Mouse (Mus musculus) neural tube, embryonic 15.5 days (tissue): ENCODE data around the gene Galntl5. TPM values are rescaled to one million over a fixed set of nuclear protein-coding genes. Genes with fewer than 3 reads are reported as not detected.
"Not testable (repeated sequence)": the region's sequence is repeated elsewhere in the genome, so short reads cannot be mapped to it uniquely, and the experiment has no call there.

Experiments
- ATAC-seq: fragments of 200-750 bp; cut with Nextera tagmentation; 2 replicates; pipeline ENCODE4 v1.8.0; 2017; ENCODE audit warnings: mild to moderate bottlenecking, moderate TSS enrichment, moderate library complexity; ENCODE audit not compliant: low FRiP score
- H3K27ac ChIP-seq: fragments of 300-500 bp; sonication (generic); replicated peaks from 2 replicates; pipeline ENCODE4 v1.5.1; 2015; ENCODE audit warnings: mild to moderate bottlenecking, inconsistent platforms
- H3K27me3 ChIP-seq: fragments of 300-500 bp; sonication (generic); replicated peaks from 2 replicates; pipeline ENCODE4 v1.6.1; 2015; ENCODE audit warnings: inconsistent platforms
- H3K36me3 ChIP-seq: fragments of 300-500 bp; sonication (generic); 2 replicates; pipeline ENCODE4 v1.6.1; 2015; ENCODE audit warnings: inconsistent platforms
- H3K4me1 ChIP-seq: fragments of 300-500 bp; sonication (generic); 2 replicates; pipeline ENCODE4 v1.6.1; 2015; ENCODE audit warnings: inconsistent platforms
- H3K4me2 ChIP-seq: fragments of 300-500 bp; sonication (generic); 2 replicates; pipeline ENCODE4 v1.6.1; 2015; ENCODE audit warnings: inconsistent platforms, mild to moderate bottlenecking, moderate library complexity
- H3K4me3 ChIP-seq: fragments of 300-500 bp; sonication (generic); replicated peaks from 2 replicates; pipeline ENCODE4 v1.5.1; 2015; ENCODE audit warnings: mild to moderate bottlenecking, inconsistent platforms
- H3K9ac ChIP-seq: fragments of 300-500 bp; sonication (generic); replicated peaks from 2 replicates; pipeline ENCODE4 v1.6.1; 2015; ENCODE audit warnings: mild to moderate bottlenecking, inconsistent platforms
- H3K9me3 ChIP-seq: fragments of 300-500 bp; sonication (generic); replicated peaks from 2 replicates; pipeline ENCODE4 v1.6.1; 2016; ENCODE audit warnings: inconsistent platforms
- WGBS: fragments of 180-500 bp; shearing (Covaris S2); methylation state at CpG from one replicate; pipeline ENCODE4 v1.1.7; 2015; ENCODE audit warnings: mixed read lengths; 5-methylcytosine and 5-hydroxymethylcytosine counted together
- polyA plus RNA-seq: library from polyadenylated mRNA; unstranded; fragments of >200 nt; fragmentation: Nextera tagmentation; extraction: Ambion mirVana; gene quantifications from 2 replicates; pipeline ENCODE4 v1.2.1, GENCODE M21; 2015

Galntl5 gene
- polyA plus RNA-seq, 1 experiment from 2014 or later = not detected

DNA sequence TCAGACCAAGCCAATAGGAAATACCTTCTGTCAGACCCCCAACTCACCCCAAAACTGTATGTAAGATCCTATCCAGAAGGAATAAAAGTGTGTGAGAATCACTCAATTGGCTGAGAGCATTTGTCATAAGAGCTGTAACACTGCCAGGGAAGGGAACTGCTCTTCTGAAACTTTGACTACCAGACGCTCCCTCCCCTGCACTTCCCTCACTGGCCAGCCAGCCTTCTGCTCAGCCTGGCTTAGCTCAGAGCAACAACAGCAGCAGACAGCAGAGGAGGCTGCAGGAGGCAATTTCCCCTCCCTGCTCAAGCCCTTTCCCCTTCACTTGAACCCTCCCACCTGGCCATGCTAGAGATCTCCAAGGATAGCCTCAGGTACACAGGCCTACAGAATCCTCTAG is 30.6 kb downstream of the Galntl5 start:
- no peak for ATAC-seq
- 88% methylated on average over 1 of the region's 1 CpGs for WGBS
- H3K4me1 ChIP-seq = no peaks in the 10 kb centered on the region
- H3K36me3 ChIP-seq = no peaks in the 10 kb centered on the region
- H3K9me3 ChIP-seq = no peaks in the 10 kb centered on the region
- H3K9ac ChIP-seq = no peak overlapping the region
- no peaks in the 10 kb centered on the region for H3K27me3 ChIP-seq
- H3K4me2 ChIP-seq = no peak overlapping the region
- no peak overlapping the region for H3K27ac ChIP-seq
- H3K4me3 ChIP-seq = no peak overlapping the region

DNA sequence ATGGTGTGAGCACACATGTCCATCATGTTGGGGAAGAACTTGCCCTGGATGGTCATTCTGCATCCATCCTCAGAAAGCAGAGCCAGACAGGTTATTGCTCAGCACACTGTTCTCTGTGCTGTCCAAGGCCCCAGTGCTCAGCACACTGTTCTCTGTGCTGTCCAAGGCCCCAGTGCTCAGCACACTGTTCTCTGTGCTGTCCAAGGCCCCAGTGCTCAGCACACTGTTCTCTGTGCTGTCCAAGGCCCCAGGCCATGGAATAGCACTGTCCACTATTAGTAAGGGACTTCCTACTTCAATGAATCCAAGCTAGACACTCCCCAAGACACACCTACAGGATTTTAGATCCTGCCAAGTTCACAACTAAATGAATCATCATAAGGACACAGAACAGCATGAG is 32.0 kb downstream of the Galntl5 start:
- H3K9ac ChIP-seq, H3K4me1 ChIP-seq, H3K27me3 ChIP-seq, H3K9me3 ChIP-seq, H3K4me3 ChIP-seq, H3K4me2 ChIP-seq, ATAC-seq, H3K27ac ChIP-seq, H3K36me3 ChIP-seq: not testable (repeated sequence)

DNA sequence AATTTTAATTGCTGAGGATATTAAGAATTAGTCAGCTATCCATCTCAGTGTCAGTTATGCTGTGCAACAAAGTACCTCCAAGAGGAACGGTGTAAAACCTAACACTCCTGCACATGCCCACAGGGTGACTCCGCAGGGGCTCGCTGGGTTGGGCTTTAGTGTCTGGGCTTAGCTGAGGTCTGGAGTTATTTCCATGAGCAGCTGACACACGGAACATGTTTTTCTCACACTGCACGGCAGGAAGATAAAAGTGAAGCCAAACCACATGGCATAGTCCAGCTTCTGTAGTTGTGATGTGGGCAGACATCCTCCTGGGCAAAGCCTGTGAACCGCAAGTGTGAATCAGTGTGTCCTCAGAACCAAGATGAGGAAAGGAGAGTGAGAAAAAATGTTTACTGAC is 33.7 kb downstream of the Galntl5 start:
- Histone ChIP-seq H3K4me1 (no peaks in the 10 kb centered on the region), H3K27me3 (no peaks in the 10 kb centered on the region), H3K4me2 (no peak overlapping the region), H3K4me3 (no peak overlapping the region), H3K9me3 (no peaks in the 10 kb centered on the region), H3K9ac (no peak overlapping the region), H3K36me3 (no peaks in the 10 kb centered on the region), H3K27ac (no peak overlapping the region)
- 87% methylated on average over 6 of the region's 6 CpGs for WGBS
- no peak for ATAC-seq

DNA sequence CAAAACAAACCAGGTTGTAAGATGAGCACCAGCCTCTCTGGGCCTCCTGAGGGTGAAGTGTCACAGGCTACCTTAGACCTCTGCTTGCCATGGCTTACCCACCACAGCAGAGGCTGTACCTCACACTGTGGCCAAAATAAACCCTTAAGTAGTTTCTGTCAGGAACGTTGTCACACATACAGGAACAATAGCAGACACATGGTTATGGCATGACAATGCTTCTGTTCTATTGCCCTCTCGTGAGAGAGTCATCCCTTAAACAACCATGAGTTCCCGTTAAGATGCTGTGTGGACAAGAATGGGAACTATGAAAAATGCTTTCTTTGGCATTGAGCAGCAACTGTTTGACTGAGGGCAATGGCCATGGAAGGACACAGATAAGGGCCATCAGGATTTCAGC is 40.3 kb downstream of the Galntl5 start, which contains the start of gene Galnt11:
Gene Galnt11 (plus strand): TSS at position 301 of the 400 bp plus-strand sequence.
- H3K4me2 ChIP-seq = peak within 1 kb of the TSS; percentile 63
- H3K36me3 ChIP-seq = no peaks in the 10 kb centered on the region
- H3K27ac ChIP-seq = peak within 1 kb of the TSS; percentile 93
- H3K27me3 ChIP-seq = no peaks in the 10 kb centered on the region
- peak within 1 kb of the TSS; percentile 85 for H3K9ac ChIP-seq
- peak within 1 kb of the TSS; percentile 78 for H3K4me3 ChIP-seq
- no peak for ATAC-seq
- H3K4me1 ChIP-seq = peaks cover 12% of the 10 kb centered on the region
- 90% methylated on average over 3 of the region's 3 CpGs for WGBS
- H3K9me3 ChIP-seq = no peaks in the 10 kb centered on the region

DNA sequence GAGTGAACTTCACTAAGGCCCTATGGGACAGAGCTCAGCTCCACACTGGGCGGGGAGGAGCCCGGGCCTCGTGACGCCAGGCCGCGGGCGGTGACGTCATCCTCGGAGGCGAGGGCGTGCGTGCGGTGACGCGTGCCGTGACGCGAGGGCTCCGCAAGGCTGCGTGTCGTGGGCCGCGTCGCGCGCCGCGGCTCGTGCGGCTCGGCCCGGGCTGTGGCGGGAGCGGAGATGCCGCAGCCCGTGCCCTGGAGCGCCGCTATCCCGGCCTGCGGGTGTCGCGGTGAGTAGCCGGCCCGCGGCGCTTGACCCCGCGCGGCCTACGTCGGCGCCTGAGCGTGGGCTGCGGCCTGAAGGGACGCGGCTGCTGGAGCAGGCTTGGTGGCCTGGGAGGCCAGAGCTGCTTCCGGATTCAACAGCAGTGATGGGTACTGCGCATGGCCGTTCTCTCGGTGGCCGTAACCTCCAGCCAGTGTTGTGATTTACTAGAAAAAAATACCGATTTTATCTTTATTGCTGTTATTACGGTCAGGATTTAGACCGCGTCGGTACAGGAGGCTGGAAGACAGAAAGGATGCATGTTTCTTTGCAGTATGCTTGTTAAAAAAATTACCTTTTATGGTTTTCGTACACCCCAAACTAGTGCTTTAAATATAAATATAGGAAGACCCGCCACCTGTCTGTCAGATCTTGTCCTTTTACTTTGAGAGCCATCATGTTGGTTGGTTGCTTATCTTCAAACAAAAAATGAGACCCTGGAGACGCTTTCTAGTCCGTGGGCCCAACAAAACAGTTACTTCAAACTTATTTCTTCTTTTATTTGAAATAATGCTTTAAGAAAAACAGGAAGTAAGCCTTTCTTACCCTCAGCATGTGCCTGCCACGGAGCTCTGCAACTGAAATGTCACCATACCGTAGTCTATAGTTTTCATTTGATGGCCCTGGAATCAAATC is 41.8 kb downstream of the Galntl5 start, which contains the start of gene E130116L18Rik:
Gene E130116L18Rik (minus strand): TSS at position 402 of the 951 bp plus-strand sequence.
- Histone ChIP-seq H3K4me1 (peaks cover 12% of the 10 kb centered on the region), H3K4me2 (peak within 1 kb of the TSS; percentile 63), H3K4me3 (peak within 1 kb of the TSS; percentile 78), H3K9ac (peak within 1 kb of the TSS; percentile 85), H3K9me3 (no peaks in the 10 kb centered on the region), H3K36me3 (no peaks in the 10 kb centered on the region), H3K27me3 (no peaks in the 10 kb centered on the region), H3K27ac (peak within 1 kb of the TSS; percentile 93)
- ATAC-seq = peak; percentile 98
- 3% methylated on average over 71 of the region's 72 CpGs for whole genome bisulfite sequencing

DNA sequence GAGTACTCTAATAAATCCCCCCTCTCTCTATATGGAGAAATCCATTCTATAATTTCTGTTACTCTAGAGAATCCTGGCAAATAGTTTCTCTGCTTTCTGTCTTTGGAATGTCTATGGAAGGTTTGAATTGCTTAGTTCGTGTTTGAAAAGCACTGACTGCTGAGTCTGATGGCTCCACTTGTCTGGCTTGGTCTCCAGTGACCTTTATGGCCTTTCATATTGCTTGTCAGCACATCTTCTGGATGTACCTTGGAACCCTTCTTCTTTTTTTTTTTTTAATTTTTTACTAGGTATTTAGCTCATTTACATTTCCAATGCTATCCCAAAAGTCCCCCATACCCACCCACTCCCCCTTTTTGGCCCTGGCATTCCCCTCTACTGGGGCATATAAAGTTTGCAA is 43.1 kb downstream of the Galntl5 start:
- not testable (repeated sequence) for H3K27me3 ChIP-seq, H3K27ac ChIP-seq, H3K9me3 ChIP-seq, H3K9ac ChIP-seq, H3K36me3 ChIP-seq, ATAC-seq
- Histone ChIP-seq H3K4me1 (peaks cover 12% of the 10 kb centered on the region), H3K4me3 (peak overlapping the region; percentile 78; the same call in 1 of the 2 replicates), H3K4me2 (peak overlapping the region; percentile 63)
- WGBS = 88% methylated on average over 1 of the region's 1 CpGs

DNA sequence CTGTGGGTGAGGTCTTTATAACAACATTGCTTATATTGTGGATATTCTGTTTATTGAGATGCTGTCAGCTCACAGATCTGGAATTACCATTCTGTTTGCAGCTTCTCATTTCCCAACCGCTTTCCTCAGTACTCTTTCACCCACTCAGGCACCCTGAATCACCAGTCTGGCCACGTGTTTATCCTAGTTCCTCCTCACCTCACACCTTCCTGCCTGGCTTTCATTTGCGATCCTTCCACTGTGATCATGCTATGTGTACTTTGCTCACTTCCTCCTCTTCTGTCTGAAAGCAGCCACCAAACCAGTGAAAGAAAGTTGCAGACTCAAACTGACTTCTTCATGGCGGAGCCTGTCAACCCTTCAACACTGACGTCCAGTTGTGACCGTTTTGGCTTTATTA is 61.8 kb downstream of the Galntl5 start:
- Histone ChIP-seq H3K27me3 (no peaks in the 10 kb centered on the region), H3K9ac (no peak overlapping the region), H3K9me3 (no peaks in the 10 kb centered on the region), H3K4me1 (no peaks in the 10 kb centered on the region), H3K36me3 (peaks cover 8% of the 10 kb centered on the region; the same call in 1 of the 2 replicates), H3K4me3 (no peak overlapping the region), H3K4me2 (no peak overlapping the region), H3K27ac (no peak overlapping the region)
- WGBS = 94% methylated on average over 6 of the region's 6 CpGs
- no peak for ATAC-seq

DNA sequence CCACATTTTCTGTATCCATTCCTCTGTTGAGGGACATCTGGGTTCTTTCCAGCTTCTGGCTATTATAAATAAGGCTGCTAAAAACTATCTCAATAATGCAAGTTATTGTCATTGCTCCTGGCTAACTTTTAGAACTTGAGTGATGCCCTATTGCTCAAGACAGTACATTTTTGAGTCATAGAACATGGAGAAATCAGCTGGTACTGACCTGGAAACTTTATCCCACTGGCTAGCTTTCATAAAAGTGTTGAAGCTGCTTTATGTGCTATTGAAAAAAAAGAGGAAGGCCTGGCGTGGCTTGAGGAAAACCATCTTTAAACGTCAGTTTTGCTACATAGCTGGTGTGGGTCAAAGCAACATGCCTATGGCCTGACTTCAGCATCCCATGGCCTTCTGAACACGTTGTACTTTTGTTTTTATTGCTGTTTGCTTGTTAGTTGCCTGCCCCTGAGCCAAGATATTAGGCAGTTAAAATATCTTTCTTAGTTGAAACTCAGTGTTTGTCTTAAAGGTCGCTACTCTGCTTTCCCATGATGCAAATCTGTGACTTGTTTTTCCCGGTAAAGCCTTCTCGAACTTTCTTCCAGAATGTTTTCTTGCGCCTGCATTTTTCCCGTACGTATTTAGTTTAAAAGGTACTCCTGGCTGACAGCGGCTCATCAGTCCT is 64.7 kb downstream of the Galntl5 start:
- Histone ChIP-seq H3K27me3 (no peaks in the 10 kb centered on the region), H3K4me3 (no peak overlapping the region), H3K4me2 (no peak overlapping the region), H3K27ac (no peak overlapping the region), H3K4me1 (no peaks in the 10 kb centered on the region), H3K9ac (no peak overlapping the region), H3K36me3 (peaks cover 22% of the 10 kb centered on the region), H3K9me3 (no peaks in the 10 kb centered on the region)
- 89% methylated on average over 10 of the region's 10 CpGs for WGBS
- no peak for ATAC-seq

DNA sequence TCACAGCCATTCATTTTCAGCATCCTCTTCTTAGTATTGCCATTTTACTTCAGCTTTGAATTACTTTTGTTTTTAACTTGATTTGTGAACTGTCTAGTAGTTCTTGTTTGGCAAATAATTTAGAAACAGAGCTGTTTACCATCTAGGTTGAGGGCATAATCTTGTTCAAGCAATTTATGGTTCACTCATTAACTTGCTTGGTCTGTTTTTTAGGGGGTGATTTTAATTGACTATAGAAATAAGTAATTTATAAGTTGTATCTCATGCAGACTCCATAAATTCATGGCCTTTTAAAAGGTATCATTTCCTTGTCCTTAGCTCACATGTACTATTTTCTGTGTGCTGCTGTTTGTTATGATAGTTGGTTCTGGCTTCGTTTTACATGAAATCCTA is 65.2 kb downstream of the Galntl5 start:
- Histone ChIP-seq H3K4me2 (no peak overlapping the region), H3K9ac (no peak overlapping the region), H3K27ac (no peak overlapping the region), H3K4me1 (no peaks in the 10 kb centered on the region), H3K36me3 (peaks cover 27% of the 10 kb centered on the region), H3K27me3 (no peaks in the 10 kb centered on the region), H3K4me3 (no peak overlapping the region), H3K9me3 (no peaks in the 10 kb centered on the region)
- 83% methylated on average over 1 of the region's 1 CpGs for WGBS
- ATAC-seq = no peak

DNA sequence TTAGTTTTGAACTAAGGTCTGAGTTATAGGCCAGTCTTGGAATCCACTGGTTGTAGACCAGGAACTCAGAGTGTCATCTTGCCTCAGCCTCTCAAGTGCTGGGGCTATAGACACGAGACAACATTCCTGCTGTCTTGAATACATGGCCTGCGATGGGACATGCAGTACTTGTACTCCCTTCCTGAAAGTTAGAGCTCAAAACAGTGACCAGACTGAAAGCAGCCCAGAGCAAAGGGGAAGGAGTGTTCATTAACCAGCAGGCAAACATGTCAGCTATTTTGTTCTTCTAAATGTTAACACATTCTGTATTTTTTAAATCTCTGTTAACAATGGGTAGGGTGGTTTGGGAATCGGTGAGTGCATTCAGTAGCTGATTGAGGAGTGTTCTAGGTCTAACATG is 65.8 kb downstream of the Galntl5 start:
- Histone ChIP-seq H3K4me1 (no peaks in the 10 kb centered on the region), H3K9me3 (no peaks in the 10 kb centered on the region), H3K4me3 (no peak overlapping the region), H3K27me3 (no peaks in the 10 kb centered on the region), H3K36me3 (peaks cover 33% of the 10 kb centered on the region), H3K9ac (no peak overlapping the region), H3K27ac (no peak overlapping the region), H3K4me2 (no peak overlapping the region)
- no peak for ATAC-seq
- WGBS = 82% methylated on average over 3 of the region's 3 CpGs

DNA sequence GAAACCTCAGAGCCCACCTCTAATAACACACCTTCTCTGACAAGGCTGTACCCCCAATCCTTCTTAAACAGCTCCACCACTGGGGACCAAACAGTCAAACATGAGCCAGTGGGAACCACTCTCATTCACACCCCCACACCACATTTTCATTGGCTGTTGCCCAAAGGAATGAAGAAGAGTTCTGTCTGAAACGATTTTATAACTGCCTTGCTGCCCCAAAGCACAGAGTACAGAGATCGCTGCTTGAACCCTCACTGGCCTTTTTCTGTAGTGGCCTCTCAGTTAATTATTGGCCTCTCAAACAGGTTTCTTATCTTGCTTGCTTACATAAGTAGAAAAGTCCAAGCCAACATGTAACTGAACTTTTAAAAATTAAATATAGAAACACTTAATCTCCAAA is 71.2 kb downstream of the Galntl5 start:
- no peak overlapping the region for H3K4me2 ChIP-seq
- no peaks in the 10 kb centered on the region for H3K4me1 ChIP-seq
- H3K36me3 ChIP-seq = peaks cover 81% of the 10 kb centered on the region
- no peak overlapping the region for H3K9ac ChIP-seq
- H3K27me3 ChIP-seq = no peaks in the 10 kb centered on the region
- no peak overlapping the region for H3K4me3 ChIP-seq
- WGBS = 83% methylated on average over 2 of the region's 2 CpGs
- no peak for ATAC-seq
- no peaks in the 10 kb centered on the region for H3K9me3 ChIP-seq
- H3K27ac ChIP-seq = no peak overlapping the region
